Comparison of ENCODE assay signal across 8 mouse cellular contexts in genomic region chr2:132780978-132781377, GRCm38 (mm10). TPM values are rescaled to one million over a fixed set of nuclear protein-coding genes. Genes with fewer than 3 reads are reported as not detected.
A peak's percentile ranks its signal among the peaks of the same experiment; 100 is the strongest.
DNase-seq lines count a peak whose midpoint lies in the region; ATAC-seq and TF ChIP-seq lines count a peak whose summit lies in the region.

Gene Chgb, plus strand, starts transcription at chr2:132781278.

- peak within 1 kb of the TSS; percentile 63 for H3K4me2 ChIP-seq in neural tube, embryonic 13.5 days

- H3K36me3 ChIP-seq in neural tube, embryonic 13.5 days = no peaks in the 10 kb centered on the region

- 11% methylated on average over 4 of the region's 4 CpGs for WGBS in neural tube, embryonic 13.5 days

- peak within 1 kb of the TSS; percentile 84 for H3K9ac ChIP-seq in neural tube, embryonic 13.5 days

- peak; percentile 44 for ATAC-seq in neural tube, embryonic 13.5 days (ENCODE audit: low read depth)

- TF ChIP-seq POLR2A in cortical plate, adult 2 months (IDR thresholded peaks at IDR 0.05; ENCODE audit: extremely low read depth, insufficient read depth, low read length) = no peak

- H3K27me3 ChIP-seq in neural tube, embryonic 13.5 days = no peaks in the 10 kb centered on the region

- H3K9me3 ChIP-seq in neural tube, embryonic 13.5 days = no peaks in the 10 kb centered on the region

- peak within 1 kb of the TSS; percentile 81 for H3K4me3 ChIP-seq in layer of hippocampus, adult 2 months
- peak within 1 kb of the TSS; percentile 84 for H3K4me3 ChIP-seq in cortical plate, adult 2 months (ENCODE audit: insufficient read depth, low read length)
- peak within 1 kb of the TSS; percentile 56 for H3K4me3 ChIP-seq in neural tube, embryonic 13.5 days

- peak within 1 kb of the TSS; percentile 96 for H3K27ac ChIP-seq in layer of hippocampus, adult 2 months
- H3K27ac ChIP-seq in cortical plate, adult 2 months (ENCODE audit: insufficient read depth, low read length) = peak within 1 kb of the TSS; percentile 94
- peak within 1 kb of the TSS; percentile 96 for H3K27ac ChIP-seq in neural tube, embryonic 13.5 days (replicated peaks)

- no peak for TF ChIP-seq CTCF in layer of hippocampus, adult 2 months (conservative IDR thresholded peaks at IDR 0.05)
- no peak for TF ChIP-seq CTCF in cortical plate, adult 2 months (IDR thresholded peaks at IDR 0.05; ENCODE audit: extremely low read depth, insufficient read depth, low read length)

- H3K4me1 ChIP-seq in cortical plate, adult 2 months (ENCODE audit: control insufficient read depth, insufficient read depth, low read length) = no peaks in the 10 kb centered on the region; the same call in 1 of the 2 replicates
- H3K4me1 ChIP-seq in neural tube, embryonic 13.5 days (replicated peaks) = peaks cover 13% of the 10 kb centered on the region; the same call in 1 of the 2 replicates

- DNase-seq in layer of hippocampus, adult 2 months (ENCODE audit: low spot score in 2 of 2) = no peak
- no peak for DNase-seq in layer of hippocampus, adult 11-12 months (ENCODE audit: low spot score)
- DNase-seq in layer of hippocampus, postnatal 25 days (ENCODE audit: extremely low spot score in 1 of 2, low spot score in 1 of 2) = no peak
- DNase-seq in urinary bladder, postnatal 25 days (ENCODE audit: low spot score) = no peak
- DNase-seq in thymus, postnatal 14 days = no peak
- no peak for DNase-seq in lung, adult 18-20 months

RNA-seq across cellular contexts. Expression of gene Chgb, which starts in this region (rescaled TPM):
- 100 to 1,000 TPM; 339 to 356 TPM for total RNA-seq in layer of hippocampus, adult 2 months (2021)
- 234 and 289 TPM in 2 replicates for polyA plus RNA-seq in cortical plate, adult 2 months (2012; rRNA removed)
- total RNA-seq in layer of hippocampus, postnatal 25 days (2021) = 100 to 1,000 TPM; 293 to 355 TPM
- 54.9 and 57.5 TPM in 2 replicates for polyA plus RNA-seq in neural tube, embryonic 13.5 days (2015; fragmentation: Nextera tagmentation; extraction: Ambion mirVana)
